Mouse (Mus musculus) adrenal gland, adult 2 months (tissue): ENCODE results near the gene Nol9. TPM values are rescaled to one million over a fixed set of nuclear protein-coding genes. Genes with fewer than 3 reads are reported as not detected.
A peak's percentile ranks its signal among the peaks of the same experiment; 100 is the strongest.
"Not testable (repeated sequence)": the region's sequence is repeated elsewhere in the genome, so short reads cannot be mapped to it uniquely, and the experiment has no call there.

ENCODE experiments used
- DNase-seq: peaks from one replicate; pipeline ENCODE4 v3.0.0; 2021
- polyA plus RNA-seq: library from polyadenylated mRNA; depleted of rRNA; stranded (reverse); fragments of >200 nt; gene quantifications from 2 replicates; pipeline ENCODE4 v1.2.3, GENCODE M21; 2012
- total RNA-seq, 2 experiments: library from RNA; stranded (reverse); gene quantifications; 2 replicates each; pipeline ENCODE4 v1.2.3; 2021

Nol9 gene
- total and polyA plus RNA-seq, 3 experiments: 16.8 to 30.6 (median 27.4) TPM

DNA sequence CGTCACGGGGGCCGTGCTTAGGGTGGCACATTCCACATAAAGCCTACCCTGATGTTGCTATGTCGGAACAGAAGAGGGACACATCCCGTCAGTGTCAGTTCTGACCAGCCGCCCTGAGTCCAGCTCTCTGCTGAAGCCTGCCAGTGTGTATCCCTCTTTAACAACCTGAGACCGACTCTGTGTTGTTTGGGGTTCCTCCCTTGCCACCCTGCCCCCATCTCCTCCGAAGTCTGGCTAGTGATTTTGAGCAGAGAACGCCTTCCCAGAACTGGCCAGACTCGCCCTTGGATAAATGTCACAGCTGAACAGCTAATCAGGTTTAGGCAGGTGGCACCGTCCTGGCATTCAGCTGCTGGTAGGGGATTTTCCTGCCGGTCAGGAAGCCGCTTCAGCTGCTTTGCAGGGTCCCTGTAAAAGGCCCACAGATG is 28.4 kb upstream of the Nol9 start:
- DNase-seq: peak; percentile 47

DNA sequence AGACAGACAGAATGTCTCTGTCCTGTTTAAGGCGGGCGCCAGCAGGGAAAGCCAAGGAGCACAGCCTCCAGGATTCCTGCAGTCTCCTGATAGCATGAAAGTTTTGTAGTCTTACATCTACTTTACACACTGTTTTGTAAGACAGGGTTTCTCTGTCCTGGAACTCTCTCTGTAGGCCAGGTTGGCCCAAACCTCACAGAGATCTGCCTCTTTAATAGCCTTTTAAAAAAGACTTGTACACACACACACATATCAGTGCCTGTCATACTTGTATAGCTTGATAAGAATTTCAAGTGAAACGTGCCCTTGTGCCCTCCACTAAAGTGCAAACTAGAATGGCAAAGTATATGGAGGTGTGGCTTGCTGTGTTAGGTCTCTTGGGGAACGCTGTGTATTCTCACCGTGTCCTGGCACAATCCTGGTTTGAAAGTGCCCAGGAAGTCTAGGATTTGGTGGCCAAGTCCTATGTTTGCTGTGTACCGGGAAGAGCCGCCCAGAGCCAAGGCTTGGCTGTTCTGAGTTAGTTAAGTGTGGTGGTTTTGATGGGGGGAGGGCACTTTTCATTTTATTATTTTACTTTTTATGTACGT is 27.9 kb upstream of the Nol9 start:
- DNase-seq: no peak

DNA sequence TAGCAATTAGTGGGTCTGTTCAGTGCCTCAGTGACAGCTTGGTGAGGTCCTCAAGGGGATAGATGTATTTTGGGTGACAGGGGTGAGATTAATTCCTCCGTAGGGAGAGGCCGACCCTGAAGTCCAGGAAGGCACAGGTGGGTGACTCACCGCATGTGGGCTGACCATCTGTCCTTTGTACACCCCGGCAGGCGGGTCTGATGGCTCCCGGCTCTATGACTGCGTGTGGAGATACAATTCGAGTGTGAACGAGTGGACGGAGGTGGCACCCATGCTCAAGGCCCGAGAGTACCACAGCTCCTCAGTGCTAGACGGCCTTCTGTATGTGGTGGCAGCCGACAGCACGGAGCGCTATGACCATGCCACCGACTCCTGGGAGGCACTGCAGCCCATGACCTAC is 27.0 kb upstream of the Nol9 start:
- DNase-seq: no peak

DNA sequence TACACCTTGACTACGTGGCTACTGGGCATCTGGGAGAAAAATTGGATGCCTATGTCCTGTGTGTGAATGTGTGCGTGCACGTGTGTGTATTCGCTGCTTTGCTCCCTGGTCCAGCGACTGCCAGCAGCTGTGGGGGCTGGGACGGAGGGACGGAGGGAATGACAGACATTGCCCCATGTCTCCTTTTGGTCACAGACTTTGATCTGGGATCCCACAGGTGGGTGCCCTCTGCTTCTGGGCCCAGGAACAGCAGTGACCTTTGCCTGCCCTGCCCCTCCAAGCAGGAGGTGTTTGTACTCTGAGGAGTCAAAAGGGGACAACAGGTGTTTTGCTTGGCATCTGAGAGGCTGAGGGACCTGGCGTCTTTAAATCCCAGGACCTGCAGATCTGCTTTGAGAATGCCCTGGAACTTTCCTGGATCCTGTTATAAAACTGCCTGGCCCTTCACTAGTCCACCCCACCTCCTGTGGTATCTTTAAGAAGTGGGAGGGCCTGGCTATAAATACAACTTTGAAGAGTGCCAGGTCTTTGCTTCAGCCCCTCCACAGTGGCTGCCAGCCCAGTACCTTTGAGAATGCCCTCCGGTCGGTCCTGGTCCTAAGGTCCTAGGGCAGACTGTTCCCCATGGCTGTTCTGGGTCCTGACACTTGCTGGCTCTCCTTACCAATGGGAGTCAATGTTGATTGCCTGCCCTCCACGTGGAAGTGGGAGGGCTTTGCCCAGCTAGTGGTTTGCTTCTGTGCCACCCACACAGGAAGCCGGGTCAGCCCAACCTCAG is 25.9 kb upstream of the Nol9 start:
- no peak for DNase-seq

DNA sequence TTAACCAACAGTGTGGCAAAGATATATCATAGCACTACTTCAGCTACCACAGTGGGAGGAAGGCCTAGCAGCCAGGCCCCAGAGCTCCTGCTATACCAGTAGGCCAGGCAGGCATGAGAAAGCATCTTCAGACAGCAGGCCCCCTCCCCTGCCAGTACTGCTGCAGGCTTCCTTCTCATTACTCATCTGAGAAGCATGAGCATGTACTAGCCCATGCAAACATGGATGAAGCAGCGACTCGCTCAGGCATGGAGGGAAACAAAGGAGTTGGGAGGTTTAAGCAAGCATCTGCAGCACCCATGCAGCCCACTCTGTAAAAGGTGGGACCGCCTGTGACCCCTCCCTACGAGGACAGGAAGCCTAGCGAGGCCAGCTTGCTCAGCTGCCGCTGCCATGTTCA is 20.0 kb upstream of the Nol9 start:
- DNase-seq: no peak

DNA sequence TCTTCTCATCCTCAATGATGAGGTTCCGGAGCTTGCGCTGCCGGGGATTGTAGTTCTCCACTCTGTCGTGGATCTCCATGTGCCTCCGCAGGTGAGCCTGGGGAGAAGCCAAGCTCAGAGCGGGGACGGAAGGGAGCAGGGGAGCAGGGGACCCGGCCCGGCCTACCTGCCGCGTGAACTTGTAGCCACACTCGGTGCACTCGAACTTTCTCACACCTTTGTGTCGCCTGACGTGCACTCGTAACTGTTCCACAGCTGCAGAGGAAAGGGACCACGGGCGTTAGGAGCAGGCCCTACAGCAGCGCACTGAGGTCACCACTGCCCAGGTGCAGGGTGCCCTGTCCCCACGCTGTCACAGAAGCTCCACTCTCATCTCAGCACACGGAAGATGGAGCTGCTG is 19.1 kb upstream of the Nol9 start:
- DNase-seq: no peak

DNA sequence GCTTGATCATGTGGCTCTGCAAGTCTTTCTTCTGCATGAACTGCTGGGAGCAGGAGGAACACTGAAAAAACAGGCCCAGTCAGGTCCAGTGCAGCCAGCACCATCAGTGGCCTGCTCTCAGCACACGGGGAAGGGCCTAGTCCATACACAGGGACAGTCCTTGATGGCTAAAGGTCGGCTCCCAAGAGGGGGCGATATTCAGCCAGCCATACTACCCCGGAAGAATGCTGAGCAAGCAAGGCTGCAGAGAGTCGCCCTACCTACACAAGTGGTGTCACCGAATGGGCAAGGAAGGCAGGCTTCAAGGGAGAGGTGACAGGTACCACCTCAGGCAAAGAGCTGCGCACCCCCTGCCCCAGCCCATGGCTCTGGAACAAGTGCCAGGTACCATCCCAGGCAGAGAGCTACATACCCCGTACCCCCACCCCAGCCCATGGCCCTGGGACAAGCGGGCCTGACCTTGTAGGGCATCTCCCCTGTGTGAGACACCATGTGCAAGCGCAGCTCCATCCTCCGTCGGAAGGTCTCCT is 17.5 kb upstream of the Nol9 start:
- no peak for DNase-seq

DNA sequence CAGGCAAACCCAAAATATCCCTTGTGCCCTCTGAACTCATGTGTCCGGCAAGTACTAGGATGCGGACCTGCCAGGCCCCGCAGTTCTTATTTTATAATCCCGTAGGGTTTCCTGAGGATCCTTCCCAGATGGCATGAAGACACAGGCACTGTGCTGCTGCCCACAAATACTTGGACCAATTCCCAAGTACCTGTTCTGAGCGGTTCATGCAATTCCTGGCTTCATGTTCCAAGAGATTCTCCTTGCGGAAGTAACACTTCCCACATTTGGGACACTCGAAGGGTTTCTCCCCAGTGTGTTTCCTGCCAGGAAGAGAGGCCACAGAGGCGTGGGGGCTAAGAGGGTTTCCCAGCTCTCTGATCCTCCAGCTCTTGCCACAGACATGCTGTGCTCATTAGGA is 16.6 kb upstream of the Nol9 start:
- no peak for DNase-seq

DNA sequence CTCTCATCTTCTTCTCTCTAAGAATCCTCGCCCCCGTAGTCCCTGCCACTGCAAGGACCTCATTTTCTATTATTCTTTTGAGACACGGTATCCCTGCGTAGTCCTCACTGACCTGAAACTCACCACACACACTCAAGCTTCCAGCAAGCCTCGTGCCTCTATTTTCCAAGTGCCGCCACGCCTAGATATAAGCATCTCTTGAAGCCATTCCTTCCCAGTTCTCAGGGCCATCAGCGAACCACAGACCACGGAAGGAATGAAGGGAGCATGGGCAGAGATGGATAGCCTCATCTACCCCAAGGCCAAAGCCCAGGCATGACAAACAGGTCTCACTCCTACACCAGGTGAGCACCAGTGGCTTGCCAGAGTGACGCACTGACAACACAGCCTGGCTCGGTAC is 14.6 kb upstream of the Nol9 start:
- no peak for DNase-seq

DNA sequence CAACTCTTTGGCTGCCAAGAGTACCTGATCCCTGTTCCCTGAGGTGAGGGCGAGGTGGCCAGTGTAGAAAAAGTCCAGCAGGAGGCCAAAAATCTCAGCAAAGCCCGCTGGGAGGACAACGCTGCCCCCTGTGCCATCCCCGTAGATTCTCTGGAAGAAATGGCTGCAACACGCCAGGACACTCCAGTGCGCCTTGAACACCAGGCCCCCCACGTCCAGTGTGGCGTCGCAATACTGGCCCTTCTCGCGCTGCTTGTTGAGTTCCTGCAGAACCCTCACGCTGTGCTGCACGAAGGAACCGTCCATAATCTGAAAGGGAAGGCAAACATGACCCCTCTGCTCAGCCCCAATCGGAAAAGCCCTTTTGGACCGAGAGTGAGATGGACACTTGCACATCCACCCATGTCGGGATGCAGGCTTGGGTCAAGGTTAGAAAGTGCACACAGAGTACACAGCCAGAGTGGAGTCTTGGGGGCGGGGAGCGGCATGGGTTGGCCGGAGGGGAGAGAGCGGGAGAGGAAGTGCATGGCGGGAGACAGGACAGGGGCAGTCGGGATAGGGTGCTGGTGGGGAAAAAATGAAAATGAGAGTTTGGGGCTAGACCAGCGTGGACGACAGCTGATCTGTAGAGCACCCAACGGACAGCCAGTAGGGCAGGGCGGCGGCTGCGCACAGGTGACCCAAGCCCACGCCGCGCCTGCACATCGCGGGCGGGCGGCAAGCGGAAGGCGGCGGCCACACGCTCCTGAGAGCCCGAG is 12.2 kb upstream of the Nol9 start:
- no peak for DNase-seq

DNA sequence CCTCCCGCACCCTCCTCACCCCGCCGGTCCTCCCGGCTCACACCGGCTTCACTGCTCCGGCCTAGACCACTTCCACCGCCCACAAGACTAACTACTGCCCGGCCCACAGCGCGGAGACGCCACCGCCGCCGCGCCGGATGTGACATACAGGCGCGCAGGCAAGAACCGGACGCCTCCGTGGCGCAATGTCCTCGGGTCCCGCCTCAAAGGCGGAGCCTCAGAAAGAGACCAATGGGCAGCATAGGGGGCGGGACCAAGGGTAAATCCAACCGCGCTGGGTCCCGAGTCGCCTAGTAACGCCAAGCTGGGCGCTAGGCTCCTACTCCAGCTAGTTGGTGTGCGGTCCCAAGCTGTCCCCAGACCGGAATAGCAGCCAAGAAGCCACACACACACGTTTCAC is 11.6 kb upstream of the Nol9 start, which contains the start of gene Zbtb48:
Gene Zbtb48 (minus strand): TSS at position 148 of the 400 bp plus-strand sequence.
- peak; percentile 98 for DNase-seq

DNA sequence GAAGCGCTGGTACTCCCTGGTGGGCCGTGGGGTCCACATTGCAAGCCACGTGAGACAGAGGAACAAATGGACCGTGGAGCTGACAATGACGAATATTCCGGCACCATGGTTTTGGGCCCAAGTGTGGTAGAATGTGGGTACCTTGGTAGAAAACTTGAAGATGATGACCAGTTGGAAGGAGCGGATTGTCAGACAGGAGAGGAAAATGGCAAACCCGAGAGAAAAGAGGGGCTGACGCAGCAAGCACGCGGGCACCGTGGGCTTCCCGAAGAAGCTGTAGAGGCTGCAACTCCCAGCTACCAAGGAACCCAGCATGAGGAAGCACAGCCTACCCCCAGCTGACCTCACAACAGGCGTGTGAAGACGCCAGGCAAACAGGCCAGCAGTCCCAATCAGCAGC is 10.7 kb upstream of the Nol9 start:
- no peak for DNase-seq

DNA sequence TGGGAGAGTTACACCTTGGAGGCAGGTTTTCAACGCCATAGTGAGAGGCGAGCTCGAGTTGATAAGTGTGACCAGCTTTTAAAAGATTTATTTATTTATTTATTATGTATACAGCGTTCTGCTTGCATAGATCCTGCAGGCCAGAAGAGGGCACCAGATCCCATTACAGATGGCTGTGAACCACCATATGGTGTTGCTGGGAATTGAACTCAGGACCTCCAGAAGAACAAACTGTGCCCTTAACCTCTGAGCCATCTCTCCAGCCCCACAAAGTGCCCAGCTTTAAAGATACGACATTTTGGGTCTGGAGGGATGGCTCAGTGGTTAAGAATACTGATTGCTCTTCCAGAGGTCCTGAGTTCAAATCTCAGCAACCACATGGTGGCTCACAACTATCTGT is 10.0 kb upstream of the Nol9 start:
- DNase-seq: no peak

DNA sequence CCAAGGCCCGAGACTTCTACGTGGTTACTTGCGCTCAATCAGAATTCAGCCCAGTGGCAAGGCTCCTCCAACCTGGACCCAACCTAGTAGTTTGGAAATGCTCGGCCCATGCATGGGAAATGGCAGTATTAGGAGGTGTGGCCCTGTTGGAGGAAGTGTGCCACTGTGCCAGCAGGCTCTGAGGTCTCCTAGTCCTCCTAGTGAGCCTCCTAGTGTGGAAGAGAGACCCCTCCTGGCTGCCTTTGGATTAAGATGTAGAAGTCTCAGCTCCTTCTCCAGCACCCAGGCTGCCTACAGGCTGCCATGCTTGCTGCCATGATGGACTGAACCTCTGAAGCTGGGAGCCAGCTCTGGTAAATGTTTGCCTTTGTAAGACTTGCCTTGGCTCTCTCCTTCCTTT is 9.1 kb upstream of the Nol9 start:
- no peak for DNase-seq

DNA sequence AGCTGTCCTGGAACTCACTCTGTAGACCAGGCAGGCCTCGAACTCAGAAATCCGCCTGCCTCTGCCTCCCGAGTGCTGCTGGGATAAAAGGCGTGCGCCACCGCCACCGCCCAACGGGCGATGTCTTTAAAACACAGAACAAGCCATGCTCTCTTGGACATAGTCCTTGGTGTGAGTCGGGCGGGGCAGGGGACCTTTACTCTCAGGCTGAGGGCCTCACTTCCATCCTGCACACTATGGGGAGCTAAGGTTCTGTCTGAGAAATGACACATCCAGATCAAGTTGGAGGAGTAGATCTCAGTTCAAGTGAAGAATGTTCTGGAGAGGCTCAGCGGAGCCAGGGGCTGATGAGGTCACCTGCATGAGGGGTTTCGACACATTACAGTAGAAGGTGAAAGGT is 6.2 kb upstream of the Nol9 start:
- DNase-seq: no peak

DNA sequence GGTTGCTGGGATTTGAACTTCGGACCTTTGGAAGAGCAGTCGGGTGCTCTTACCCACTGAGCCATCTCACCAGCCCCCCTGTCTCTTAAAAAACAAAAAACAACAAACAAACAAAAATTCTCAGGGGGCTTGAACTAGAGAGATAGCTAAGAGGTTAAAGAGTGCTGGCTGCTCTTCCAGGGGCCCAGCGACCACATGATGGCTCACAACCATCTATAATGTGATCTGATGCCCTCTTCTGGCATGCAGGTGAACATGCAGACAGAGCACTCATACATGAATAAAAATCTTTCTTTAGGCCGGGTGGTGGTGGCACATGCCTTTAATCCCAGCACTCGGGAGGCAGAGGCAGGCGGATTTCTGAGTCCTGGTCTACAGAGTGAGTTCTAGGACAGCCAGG is 2.7 kb upstream of the Nol9 start:
- DNase-seq: not testable (repeated sequence)

DNA sequence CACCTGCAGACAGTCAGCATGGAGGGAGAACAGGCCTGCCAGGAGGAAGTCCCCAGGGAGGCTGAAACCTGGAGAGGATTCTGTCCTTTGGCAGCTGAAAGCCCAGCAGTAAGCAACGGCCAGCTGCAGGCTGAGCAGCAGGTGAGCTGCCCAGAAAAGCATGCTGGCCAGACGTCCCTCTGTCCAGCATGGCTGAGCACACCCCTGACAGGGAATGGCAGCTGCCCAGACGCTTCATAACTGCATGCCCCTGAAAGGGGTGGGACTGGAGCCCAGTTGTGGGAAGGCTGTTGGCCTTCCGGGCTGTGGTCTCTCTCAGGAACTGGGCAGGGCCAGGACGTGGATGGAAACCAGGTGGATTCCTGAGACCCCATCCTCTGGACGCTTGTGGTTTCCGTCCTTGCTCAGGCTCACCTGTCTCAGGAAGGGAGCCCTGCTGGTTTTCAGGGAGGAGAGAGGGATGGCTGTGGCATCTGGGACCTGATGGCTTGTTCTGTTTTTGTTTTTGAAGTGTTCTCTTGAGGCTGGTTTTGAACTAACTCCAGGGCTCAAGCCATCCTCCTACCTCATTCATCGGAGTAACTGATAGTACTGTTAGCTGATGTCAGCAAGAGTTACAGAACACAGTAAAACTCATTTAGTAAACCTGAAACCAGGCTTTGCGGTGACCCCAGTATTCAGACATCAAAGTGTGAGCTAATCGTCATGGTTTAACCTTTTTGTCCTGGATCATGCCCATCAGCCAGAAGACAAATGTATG is 716 bp upstream of the Nol9 start, which contains the start of gene Tas1r1:
Gene Tas1r1 (minus strand): TSS at position 344 of the 760 bp plus-strand sequence.
- DNase-seq: no peak

DNA sequence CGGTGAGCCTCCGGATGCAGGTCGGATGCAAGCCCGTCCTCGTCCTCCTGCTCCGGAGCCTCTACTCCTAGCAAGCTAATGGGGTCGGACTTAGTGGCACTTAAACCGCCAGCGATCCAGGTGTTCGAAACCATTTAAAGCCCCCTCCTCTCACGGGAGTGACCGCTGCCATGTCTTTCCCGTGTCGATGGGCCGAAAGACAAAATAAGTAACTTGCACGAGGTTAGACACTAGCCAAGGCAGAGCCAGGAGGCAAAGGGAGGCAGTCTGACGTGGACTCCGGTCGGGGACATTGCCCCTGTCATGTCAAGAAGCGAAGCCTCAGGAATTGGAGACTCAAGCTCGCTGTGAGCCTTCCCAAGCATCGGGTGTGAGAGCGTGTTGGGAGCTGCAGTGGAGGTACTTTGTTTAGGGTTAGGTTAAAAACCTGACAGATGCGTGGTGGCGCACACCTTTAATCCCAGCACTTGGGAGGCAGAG is 750 bp downstream of the Nol9 start:
- no peak for DNase-seq

DNA sequence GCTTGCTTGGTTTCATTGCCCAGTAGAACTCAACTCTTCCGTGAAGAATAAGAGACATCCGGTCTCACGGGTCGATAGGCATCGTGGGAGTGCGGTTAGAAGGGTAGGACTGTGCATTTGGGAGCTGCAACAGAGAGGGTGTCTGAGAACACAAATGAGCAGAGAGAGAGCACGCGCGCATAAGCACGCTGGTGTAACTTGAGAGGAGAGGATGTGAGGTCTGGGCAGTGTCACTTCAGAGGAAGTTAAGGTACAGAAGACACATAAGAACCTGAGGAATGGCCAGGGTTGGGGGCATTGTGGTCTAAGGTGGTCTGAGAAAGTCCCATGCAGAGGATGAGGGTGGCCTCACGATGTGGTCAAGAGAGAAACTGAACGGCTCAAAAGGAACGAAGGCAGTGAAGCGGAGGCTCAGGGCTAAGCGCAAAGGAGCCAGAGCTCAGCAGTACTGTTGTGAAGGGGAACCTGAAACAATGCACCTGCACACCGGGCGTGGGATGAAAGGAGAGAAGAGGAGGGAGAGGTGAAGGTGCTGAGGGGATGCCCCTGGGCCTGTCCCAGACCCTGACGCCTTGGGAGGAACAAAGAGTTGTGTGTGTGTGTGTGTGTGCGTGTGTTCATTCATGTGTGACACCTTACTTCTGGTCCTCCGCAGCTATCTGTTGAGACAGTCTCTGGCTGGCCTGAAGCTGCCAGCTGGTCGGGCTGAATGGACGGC is 3.0 kb downstream of the Nol9 start:
- no peak for DNase-seq

DNA sequence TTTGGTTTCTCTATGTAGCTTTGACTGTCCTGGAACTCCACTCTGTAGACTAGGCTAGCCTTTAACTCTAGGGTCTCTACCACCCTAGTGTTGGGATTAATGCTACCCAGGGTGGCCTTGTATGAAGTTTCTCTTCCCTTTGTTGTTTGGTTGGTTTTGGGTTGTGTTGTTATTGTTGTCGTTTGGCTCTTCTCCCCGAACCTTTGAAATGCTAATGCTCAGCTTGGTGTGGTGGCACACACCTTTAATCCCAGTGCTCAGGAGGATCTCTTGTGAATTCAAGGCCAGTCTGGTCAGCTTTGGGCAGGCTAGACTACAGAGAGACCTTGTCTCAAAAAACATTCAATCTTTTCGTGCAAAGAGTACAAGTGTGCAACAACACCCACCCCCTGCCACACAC is 4.0 kb downstream of the Nol9 start:
- no peak for DNase-seq

DNA sequence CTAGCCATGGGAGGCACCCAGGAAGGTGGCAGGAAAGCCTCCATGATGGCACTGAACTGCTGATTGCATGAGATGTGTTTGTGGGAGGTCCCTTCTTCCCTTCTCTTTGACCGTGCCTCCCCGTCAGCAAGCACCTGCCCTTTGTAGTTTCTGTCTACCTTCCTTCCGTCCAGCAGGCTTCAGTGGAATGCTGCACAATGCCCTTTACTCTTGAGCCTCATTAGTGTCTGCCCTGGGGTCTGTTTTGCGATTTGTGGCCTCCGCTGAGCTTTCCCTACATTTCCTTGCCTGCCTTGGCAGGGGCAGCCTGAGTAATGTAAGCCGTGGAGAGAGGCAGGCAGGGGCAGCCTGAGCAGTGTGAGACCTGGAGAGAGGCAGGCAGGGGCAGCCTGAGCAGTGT is 5.5 kb downstream of the Nol9 start:
- DNase-seq: no peak
